Mouse (Mus musculus) spleen, adult 2 months (tissue): ENCODE results near the gene Prss53. TPM values are rescaled to one million over a fixed set of nuclear protein-coding genes. Genes with fewer than 3 reads are reported as not detected.

ENCODE experiments used
- DNase-seq, 2 experiments: peaks; one replicate each; pipeline versions ENCODE4 v3.0.0 to v3.0.0-alpha.2; 2012 to 2021; ENCODE audit warnings: low spot score in 2 of 2, low read depth in 1 of 2
- H3K27ac ChIP-seq: fragments of 200-500 bp; 2 replicates; pipeline ENCODE4 v1.5.1; 2012; ENCODE audit warnings: low read length, inconsistent platforms; ENCODE audit not compliant: insufficient read depth
- H3K27me3 ChIP-seq: fragments of 200-500 bp; 2 replicates; pipeline ENCODE4 v1.6.1; 2012; ENCODE audit warnings: mild to moderate bottlenecking, moderate library complexity, low read length, inconsistent platforms; ENCODE audit not compliant: control insufficient read depth, insufficient read depth
- H3K36me3 ChIP-seq: fragments of 200-500 bp; 2 replicates; pipeline ENCODE4 v1.6.1; 2012; ENCODE audit warnings: mild to moderate bottlenecking, low read length, inconsistent platforms; ENCODE audit not compliant: control insufficient read depth, insufficient read depth
- H3K4me1 ChIP-seq: fragments of 200-500 bp; 2 replicates; pipeline ENCODE4 v1.6.1; 2011; ENCODE audit warnings: inconsistent platforms; ENCODE audit not compliant: control insufficient read depth, insufficient read depth, insufficient read length
- H3K4me3 ChIP-seq: fragments of 200-500 bp; 2 replicates; pipeline ENCODE4 v1.5.1; 2011; ENCODE audit warnings: mild to moderate bottlenecking, inconsistent platforms; ENCODE audit not compliant: insufficient read depth, insufficient read length; ENCODE audit errors: extremely low read depth
- CTCF ChIP-seq: fragments of 200-500 bp; IDR thresholded peaks from 2 replicates; pipeline ENCODE4 v1.5.1; 2011; ENCODE audit warnings: mild to moderate bottlenecking, inconsistent platforms; ENCODE audit not compliant: insufficient read depth, insufficient read length, insufficient replicate concordance; ENCODE audit errors: extremely low read depth
- POLR2A ChIP-seq: fragments of 200-500 bp; IDR thresholded peaks from 2 replicates; pipeline ENCODE4 v1.6.1; 2011; ENCODE audit warnings: low read depth, low read length, inconsistent platforms
- WGBS: fragments of 180-500 bp; shearing (Covaris S2); methylation state at CpG from one replicate; pipeline ENCODE4 v1.1.7; 2018; 5-methylcytosine and 5-hydroxymethylcytosine counted together
- polyA plus RNA-seq: library from polyadenylated mRNA; depleted of rRNA; stranded (reverse); fragments of >200 nt; gene quantifications from 2 replicates; pipeline ENCODE4 v1.2.3, GENCODE M21; 2012

Prss53 gene
- polyA plus RNA-seq, 1 experiment, result 1.7 TPM

DNA sequence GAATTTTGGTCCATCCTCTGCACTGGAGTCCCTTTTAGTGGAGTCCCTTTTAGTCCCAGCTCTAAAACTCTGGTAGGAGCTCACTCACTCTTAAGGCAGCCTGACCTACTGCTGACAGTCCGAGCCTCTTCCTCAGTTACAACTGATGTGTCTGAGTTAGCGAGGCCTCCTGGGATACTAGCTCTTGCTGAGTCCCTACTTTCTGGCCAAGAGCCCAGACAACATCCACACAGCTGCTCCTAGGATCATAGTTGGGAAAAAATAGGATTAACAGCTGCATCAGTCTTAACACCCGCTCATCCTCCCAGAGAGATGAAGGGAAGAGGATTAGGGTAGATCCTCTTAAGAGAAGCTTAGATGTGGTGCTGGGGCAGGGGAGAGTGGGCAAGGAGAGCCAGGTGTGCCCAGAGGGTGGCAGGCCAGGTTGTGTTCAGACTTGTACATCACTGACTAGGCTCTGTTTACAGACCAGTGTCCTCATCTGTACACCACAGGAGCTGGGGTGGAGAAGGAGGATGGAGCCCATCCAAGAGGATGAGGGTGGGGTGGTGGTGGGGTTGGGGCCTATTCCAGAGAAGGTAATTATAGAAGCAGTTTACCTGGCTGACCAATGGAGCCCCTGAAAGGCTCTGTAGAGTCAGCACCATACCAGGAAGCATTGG, 21.5 kb downstream of the Prss53 start:
- Histone ChIP-seq H3K4me1 (peaks cover 7% of the 10 kb centered on the region; the same call in 1 of the 2 replicates), H3K36me3 (peaks cover 17% of the 10 kb centered on the region), H3K27ac (no peak overlapping the region), H3K4me3 (no peak overlapping the region), H3K27me3 (no peaks in the 10 kb centered on the region)
- TF ChIP-seq POLR2A (no peak), CTCF (no peak)
- DNase-seq, result no peak
- WGBS, result 90% methylated on average over 3 of the region's 3 CpGs

DNA sequence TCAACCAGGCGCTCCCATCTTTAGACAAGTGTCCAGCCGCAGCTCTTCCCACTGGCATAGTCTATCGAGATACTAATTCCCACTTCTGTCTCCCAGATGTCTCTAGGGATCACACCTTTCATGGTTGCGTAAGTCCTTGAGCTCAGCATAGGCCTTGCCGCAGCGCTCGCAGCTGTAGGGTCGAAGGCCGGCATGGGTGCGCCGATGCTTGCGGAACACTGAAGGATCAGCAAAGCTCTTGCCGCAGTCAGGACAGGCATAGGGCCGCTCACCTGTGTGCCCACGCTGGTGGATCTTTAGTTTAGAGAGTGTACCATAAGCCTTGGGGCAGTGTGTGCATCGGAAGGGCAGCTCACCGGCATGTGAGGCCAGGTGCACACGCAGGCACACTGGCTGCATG, 23.1 kb downstream of the Prss53 start:
- Histone ChIP-seq H3K4me3 (no peak overlapping the region), H3K27me3 (no peaks in the 10 kb centered on the region), H3K36me3 (peaks cover 17% of the 10 kb centered on the region), H3K4me1 (peaks cover 5% of the 10 kb centered on the region; the same call in 1 of the 2 replicates), H3K27ac (no peak overlapping the region)
- DNase-seq, result no peak
- TF ChIP-seq POLR2A (no peak), CTCF (no peak)
- WGBS, result 97% methylated on average over 18 of the region's 18 CpGs

DNA sequence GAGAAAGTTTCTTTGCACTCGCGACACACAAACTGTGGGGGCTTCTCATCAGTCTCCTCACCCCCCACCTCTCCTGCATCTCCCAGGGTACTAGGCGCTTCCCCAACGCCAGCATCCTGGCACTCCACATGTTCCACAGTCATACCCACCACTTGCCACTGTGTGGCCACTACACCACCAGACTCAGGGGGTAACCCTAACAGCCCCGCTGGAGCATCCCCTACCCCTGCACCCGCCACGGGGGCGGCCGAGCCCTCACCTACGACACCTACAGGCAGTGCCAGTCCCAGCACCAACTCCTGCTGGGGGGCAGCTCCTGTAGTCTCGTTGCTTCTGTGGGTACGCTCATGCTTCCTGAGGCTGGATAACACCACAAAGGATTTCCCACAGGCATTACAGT, 24.3 kb downstream of the Prss53 start:
- no peaks in the 10 kb centered on the region for H3K4me1 ChIP-seq
- WGBS, result 97% methylated on average over 12 of the region's 12 CpGs
- no peaks in the 10 kb centered on the region for H3K27me3 ChIP-seq
- no peak for TF ChIP-seq CTCF
- TF ChIP-seq POLR2A, result no peak
- peaks cover 17% of the 10 kb centered on the region for H3K36me3 ChIP-seq
- DNase-seq, result no peak
- H3K27ac ChIP-seq, result no peak overlapping the region
- H3K4me3 ChIP-seq, result no peak overlapping the region

DNA sequence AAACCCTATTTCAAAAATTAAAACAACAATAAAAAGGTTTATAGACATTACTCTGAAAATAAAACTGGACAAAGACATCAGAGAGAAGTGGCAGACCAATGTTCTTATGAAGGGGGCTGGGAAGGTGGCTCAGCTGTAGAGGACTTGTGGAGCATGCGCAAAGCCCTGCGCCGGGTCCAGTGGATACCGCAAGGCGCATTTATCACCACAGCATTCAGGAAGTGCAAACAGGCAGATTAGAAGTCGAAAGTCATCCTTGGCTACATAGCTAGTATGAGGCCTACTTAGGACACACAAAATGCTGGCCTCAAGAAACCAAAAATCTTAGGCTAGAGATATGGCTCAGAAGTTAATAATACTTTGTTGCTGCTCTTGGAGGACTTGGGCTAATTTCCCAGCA, 32.5 kb downstream of the Prss53 start:
- no peaks in the 10 kb centered on the region for H3K36me3 ChIP-seq
- DNase-seq, result no peak
- no peak for TF ChIP-seq POLR2A
- TF ChIP-seq CTCF, result no peak
- H3K4me3 ChIP-seq, result no peak overlapping the region
- H3K4me1 ChIP-seq, result no peaks in the 10 kb centered on the region
- 77% methylated on average over 6 of the region's 6 CpGs for WGBS
- H3K27ac ChIP-seq, result no peak overlapping the region
- no peaks in the 10 kb centered on the region for H3K27me3 ChIP-seq

GRCm38 (mm10) chr7:127850906-127851305, 39.9 kb downstream of the Prss53 start:
- no peaks in the 10 kb centered on the region for H3K27me3 ChIP-seq
- H3K27ac ChIP-seq, result no peak overlapping the region
- H3K4me1 ChIP-seq, result no peaks in the 10 kb centered on the region
- 58% methylated on average over 5 of the region's 5 CpGs for WGBS
- TF ChIP-seq POLR2A, result no peak
- TF ChIP-seq CTCF, result no peak
- H3K4me3 ChIP-seq, result no peak overlapping the region
- no peak for DNase-seq
- H3K36me3 ChIP-seq, result peaks cover 11% of the 10 kb centered on the region

DNA sequence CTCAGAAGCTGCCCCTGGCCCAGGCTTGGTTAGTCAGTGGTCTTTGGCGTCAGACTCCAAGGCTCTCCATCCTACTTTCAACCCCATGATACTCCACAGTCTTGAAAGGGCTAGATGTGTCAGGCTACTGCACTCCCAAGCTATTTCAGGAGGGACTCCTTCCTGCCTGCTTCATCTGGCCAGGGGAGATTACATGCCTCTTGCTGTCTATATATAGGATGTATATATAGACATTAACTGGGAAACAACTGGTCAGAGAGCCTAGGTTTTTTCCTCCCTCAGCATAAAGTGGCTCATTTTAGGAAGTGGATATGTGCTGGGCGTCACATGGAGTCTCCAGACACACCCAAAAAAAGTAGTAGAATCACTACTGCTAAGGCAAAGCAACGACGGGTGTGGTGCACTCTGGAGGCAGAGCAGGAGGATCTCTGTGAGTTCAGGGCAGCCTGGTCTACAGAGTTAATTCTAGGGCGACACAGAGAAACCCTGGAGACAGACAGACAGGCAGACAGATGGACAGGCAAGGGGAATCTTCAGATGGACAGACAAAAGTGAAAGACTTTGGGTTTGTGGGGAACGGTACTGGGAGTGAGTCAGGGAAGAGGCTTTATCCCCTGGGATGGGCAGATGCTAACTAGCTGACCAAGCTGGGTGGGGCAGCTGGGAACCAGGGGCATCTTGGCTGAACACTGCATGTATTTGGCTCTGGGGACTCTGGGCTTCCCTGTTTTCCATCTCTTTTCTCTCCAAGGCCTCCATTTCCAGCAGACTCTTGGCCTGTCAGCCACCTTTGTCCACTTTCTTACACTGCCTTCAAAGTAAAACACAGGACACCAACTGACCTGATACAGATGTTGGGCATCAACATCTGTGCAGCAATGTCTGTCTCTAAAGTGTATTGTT, 40.5 kb downstream of the Prss53 start:
- 77% methylated on average over 6 of the region's 6 CpGs for WGBS
- no peak for TF ChIP-seq POLR2A
- no peak for TF ChIP-seq CTCF
- Histone ChIP-seq H3K27ac (no peak overlapping the region), H3K4me1 (no peaks in the 10 kb centered on the region), H3K36me3 (peaks cover 11% of the 10 kb centered on the region), H3K4me3 (no peak overlapping the region), H3K27me3 (no peaks in the 10 kb centered on the region)
- no peak for DNase-seq
